Mouse (Mus musculus) neural tube, embryonic 10.5 days (tissue): ENCODE measurements around the gene Herc1.

ENCODE experiments used
- DNase-seq: peaks from one replicate; pipeline ENCODE4 v3.0.0-alpha.2; 2017; ENCODE audit warnings: low spot score; ENCODE audit errors: extremely low spot score

Gene Herc1

DNA sequence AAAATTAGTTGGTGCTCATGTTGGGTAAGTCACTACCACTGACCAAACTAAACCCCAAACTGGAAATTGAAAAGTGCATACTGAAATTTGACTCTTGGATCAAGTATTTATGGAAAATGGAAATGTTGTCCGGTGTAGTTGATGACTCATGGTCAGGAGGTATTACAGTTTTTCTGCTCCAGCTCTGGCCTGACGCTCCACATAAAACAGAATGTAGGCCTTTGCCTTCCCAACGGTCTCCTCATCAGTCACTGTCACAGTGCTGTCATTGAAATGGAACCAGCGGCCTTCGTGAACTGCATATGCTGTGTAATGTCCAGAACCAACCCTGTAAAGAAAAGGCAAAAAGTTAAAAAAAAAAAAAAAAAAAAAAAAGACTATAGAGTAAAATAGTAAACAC, 168.0 kb downstream of the Herc1 start:
- no peak for DNase-seq

DNA sequence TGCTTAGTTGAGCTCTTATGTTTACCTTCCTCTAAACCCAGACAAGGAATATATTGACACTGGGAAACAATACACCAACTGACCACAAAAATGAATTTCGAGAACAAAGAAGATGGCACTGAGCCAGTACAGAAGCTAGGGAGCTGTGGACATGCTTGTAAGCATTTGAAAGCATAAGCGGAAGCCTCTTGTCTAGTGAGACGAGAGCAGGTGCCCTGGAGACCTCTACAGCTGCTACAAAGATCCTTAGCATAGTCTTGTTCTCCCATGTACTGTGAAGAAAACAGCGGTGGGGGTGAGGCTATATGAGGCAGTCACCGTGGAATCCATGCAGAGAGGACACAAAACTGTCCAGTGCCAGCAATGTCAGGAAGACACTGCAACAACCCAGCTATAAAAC, 168.7 kb downstream of the Herc1 start:
- no peak for DNase-seq

DNA sequence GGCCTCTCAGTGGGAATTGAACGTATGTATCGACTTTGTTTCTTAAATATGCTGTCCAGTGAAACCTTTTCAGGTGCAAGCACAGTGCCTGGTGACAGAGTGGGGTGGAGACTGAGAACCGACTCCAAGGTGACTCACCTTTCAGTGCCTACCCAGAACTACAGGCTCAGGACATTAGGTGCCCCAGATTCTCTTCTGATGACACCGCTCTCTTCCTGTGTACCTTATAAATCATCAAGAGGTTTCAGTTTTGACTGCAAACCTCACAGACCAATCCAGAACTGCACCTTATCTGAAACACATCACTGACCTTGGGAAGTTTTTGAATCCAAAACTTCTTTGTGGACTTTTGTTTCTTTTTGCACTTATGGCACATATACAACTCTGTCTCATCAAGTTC, 170.0 kb downstream of the Herc1 start:
- DNase-seq: no peak

DNA sequence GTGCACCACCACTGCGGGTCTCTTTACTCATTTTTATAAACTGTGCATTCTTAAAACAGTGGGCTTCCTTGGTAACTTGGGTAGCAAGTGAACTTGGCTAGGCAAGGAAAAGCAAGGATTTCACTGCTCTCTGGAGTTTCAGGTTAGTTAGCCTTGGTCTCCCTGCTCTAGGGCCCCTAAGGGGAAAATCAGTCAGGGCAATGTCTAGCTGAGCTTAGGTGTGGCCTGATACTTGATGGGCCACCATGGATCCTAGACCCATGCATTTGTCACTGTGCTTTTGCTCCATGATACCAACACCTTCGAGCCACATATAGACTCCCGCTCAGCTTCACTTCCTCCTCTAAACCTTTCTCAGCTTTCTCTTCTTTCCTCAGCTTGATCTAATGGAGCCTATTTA, 171.3 kb downstream of the Herc1 start:
- DNase-seq: no peak

DNA sequence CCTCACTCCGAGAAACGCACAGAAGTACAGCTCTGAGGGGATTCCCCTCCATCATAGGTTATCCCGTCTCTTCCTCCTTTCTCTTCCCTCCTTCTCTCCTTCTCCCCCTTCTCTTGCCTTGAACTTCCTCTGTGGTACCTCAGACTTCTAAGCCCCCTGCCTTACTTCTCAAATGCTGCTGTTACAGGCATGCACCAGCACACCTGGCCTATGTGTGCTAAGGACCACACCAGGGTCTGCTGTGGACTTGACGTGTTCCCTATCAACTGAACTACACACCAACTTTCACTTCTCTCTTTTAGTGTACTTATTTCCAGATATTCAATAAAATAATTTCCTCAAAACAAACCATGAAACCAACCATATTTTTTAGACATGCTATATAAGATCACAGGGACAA, 192.5 kb downstream of the Herc1 start:
- no peak for DNase-seq
